Mouse (Mus musculus) kidney, embryonic 14.5 days (tissue): ENCODE data around the gene Sdhaf3. TPM values are rescaled to one million over a fixed set of nuclear protein-coding genes. Genes with fewer than 3 reads are reported as not detected.

ENCODE experiments used
- ATAC-seq: fragments of 200-750 bp; cut with Nextera tagmentation; 2 replicates; pipeline ENCODE4 v1.8.0; 2017; ENCODE audit warnings: moderate number of reproducible peaks, mild to moderate bottlenecking, moderate TSS enrichment, moderate library complexity; ENCODE audit not compliant: low FRiP score, low TSS enrichment
- H3K27ac ChIP-seq: fragments of 300-500 bp; sonication (generic); 2 replicates; pipeline ENCODE4 v1.5.1; 2014; ENCODE audit warnings: low read depth, mild to moderate bottlenecking, low read length, moderate library complexity, mixed read lengths
- H3K27me3 ChIP-seq: fragments of 300-500 bp; sonication (generic); 2 replicates; pipeline ENCODE4 v1.6.1; 2014; ENCODE audit warnings: mild to moderate bottlenecking, low read length; ENCODE audit not compliant: control insufficient read depth, insufficient read depth
- H3K36me3 ChIP-seq: fragments of 300-500 bp; sonication (generic); 2 replicates; pipeline ENCODE4 v1.6.1; 2014; ENCODE audit warnings: low read length, mixed read lengths; ENCODE audit not compliant: control insufficient read depth, insufficient read depth
- H3K4me1 ChIP-seq: fragments of 300-500 bp; sonication (generic); 2 replicates; pipeline ENCODE4 v1.6.1; 2014; ENCODE audit warnings: low read length, mixed read lengths; ENCODE audit not compliant: control insufficient read depth, insufficient read depth
- H3K4me2 ChIP-seq: fragments of 300-500 bp; sonication (generic); replicated peaks from 2 replicates; pipeline ENCODE4 v1.6.1; 2014; ENCODE audit warnings: low read depth, mild to moderate bottlenecking, low read length
- H3K4me3 ChIP-seq: fragments of 300-500 bp; sonication (generic); 2 replicates; pipeline ENCODE4 v1.5.1; 2014; ENCODE audit warnings: mild to moderate bottlenecking, low read length
- H3K9ac ChIP-seq: fragments of 300-500 bp; sonication (generic); 2 replicates; pipeline ENCODE4 v1.6.1; 2014; ENCODE audit warnings: low read depth, mild to moderate bottlenecking, low read length, moderate library complexity
- H3K9me3 ChIP-seq: fragments of 300-500 bp; sonication (generic); 2 replicates; pipeline ENCODE4 v1.6.1; 2016; ENCODE audit warnings: low read length; ENCODE audit not compliant: control insufficient read depth
- WGBS: fragments of 180-500 bp; shearing (Covaris S2); extraction: QIAGEN DNeasy Blood & Tissue Kit; methylation state at CpG from one replicate; pipeline ENCODE4 v1.1.7; 2014; 5-methylcytosine and 5-hydroxymethylcytosine counted together
- polyA plus RNA-seq: library from polyadenylated mRNA; unstranded; fragments of >200 nt; fragmentation: Nextera tagmentation; extraction: Ambion mirVana; gene quantifications from 2 replicates; pipeline ENCODE4 v1.2.1, GENCODE M21; 2014

Sdhaf3 gene
- polyA plus RNA-seq, 1 experiment from 2014 or later = 7.3 TPM

- Histone ChIP-seq H3K4me1 (no peaks in the 10 kb centered on the region), H3K4me3 (no peak overlapping the region), H3K9me3 (no peaks in the 10 kb centered on the region), H3K36me3 (no peaks in the 10 kb centered on the region), H3K27ac (no peak overlapping the region), H3K9ac (no peak overlapping the region), H3K4me2 (no peak overlapping the region), H3K27me3 (no peaks in the 10 kb centered on the region)
- ATAC-seq = no peak
- whole genome bisulfite sequencing = 90% methylated on average over 4 of the region's 4 CpGs
Measured at GRCm38 (mm10) chr6:7083661-7084060, 127.9 kb downstream of the Sdhaf3 start.

- Histone ChIP-seq H3K27ac (no peak overlapping the region), H3K36me3 (no peaks in the 10 kb centered on the region), H3K27me3 (no peaks in the 10 kb centered on the region), H3K9ac (no peak overlapping the region), H3K9me3 (no peaks in the 10 kb centered on the region), H3K4me3 (no peak overlapping the region), H3K4me1 (no peaks in the 10 kb centered on the region), H3K4me2 (no peak overlapping the region)
- 87% methylated on average over 2 of the region's 2 CpGs for WGBS
- ATAC-seq = no peak
Measured at GRCm38 (mm10) chr6:7084370-7084769, 128.6 kb downstream of the Sdhaf3 start.

GRCm38 (mm10) chr6:7085506-7085905 is 129.7 kb downstream of the Sdhaf3 start:
- Histone ChIP-seq H3K9me3 (no peaks in the 10 kb centered on the region), H3K27ac (no peak overlapping the region), H3K4me2 (no peak overlapping the region), H3K4me3 (no peak overlapping the region), H3K27me3 (no peaks in the 10 kb centered on the region), H3K36me3 (no peaks in the 10 kb centered on the region), H3K4me1 (no peaks in the 10 kb centered on the region), H3K9ac (no peak overlapping the region)
- 90% methylated on average over 2 of the region's 2 CpGs for WGBS
- ATAC-seq = no peak

- Histone ChIP-seq H3K4me1 (no peaks in the 10 kb centered on the region), H3K9me3 (no peaks in the 10 kb centered on the region), H3K4me2 (no peak overlapping the region), H3K9ac (no peak overlapping the region), H3K36me3 (no peaks in the 10 kb centered on the region), H3K4me3 (no peak overlapping the region), H3K27ac (no peak overlapping the region), H3K27me3 (no peaks in the 10 kb centered on the region)
- 32% methylated on average over 1 of the region's 1 CpGs for WGBS
- ATAC-seq = peak; percentile 62
Measured at GRCm38 (mm10) chr6:7092094-7092493, 136.3 kb downstream of the Sdhaf3 start.

Other genes starting within 250 kb of the Sdhaf3 start
- gene Dlx6, start 92.7 kb upstream of the Sdhaf3 start, polyA plus RNA-seq = not detected in 2 replicates
- gene Dlx5, start 73.9 kb upstream of the Sdhaf3 start, polyA plus RNA-seq = 0.14 and 0.34 TPM in 2 replicates